Mouse (Mus musculus) cortical plate, adult 2 months (tissue): ENCODE measurements around the gene Dus2. TPM values are rescaled to one million over a fixed set of nuclear protein-coding genes. Genes with fewer than 3 reads are reported as not detected.

Source experiments
- H3K27ac ChIP-seq: fragments of 200-500 bp; 2 replicates; pipeline ENCODE4 v1.5.1; 2012; ENCODE audit warnings: low read length, control low read depth, inconsistent platforms; ENCODE audit not compliant: insufficient read depth
- H3K4me1 ChIP-seq: fragments of 200-500 bp; 2 replicates; pipeline ENCODE4 v1.6.1; 2011; ENCODE audit warnings: low read length; ENCODE audit not compliant: control insufficient read depth, insufficient read depth
- H3K4me3 ChIP-seq: fragments of 200-500 bp; 2 replicates; pipeline ENCODE4 v1.5.1; 2011; ENCODE audit warnings: mild to moderate bottlenecking, low read length, control low read depth; ENCODE audit not compliant: insufficient read depth
- CTCF ChIP-seq: fragments of 200-500 bp; IDR thresholded peaks from 2 replicates; pipeline ENCODE4 v1.5.1; 2011; ENCODE audit warnings: mild to moderate bottlenecking, control low read depth, low read length; ENCODE audit not compliant: insufficient read depth; ENCODE audit errors: extremely low read depth
- POLR2A ChIP-seq: fragments of 200-500 bp; IDR thresholded peaks from 2 replicates; pipeline ENCODE4 v1.6.1; 2011; ENCODE audit warnings: mild to moderate bottlenecking, low read length, control low read depth; ENCODE audit not compliant: insufficient read depth; ENCODE audit errors: extremely low read depth
- polyA plus RNA-seq: library from polyadenylated mRNA; depleted of rRNA; stranded (reverse); fragments of >200 nt; gene quantifications from 2 replicates; pipeline ENCODE4 v1.2.3, GENCODE M21; 2012; rRNA removed

Dus2 gene
- polyA plus RNA-seq, 1 experiment, result 25.1 TPM

GRCm38 (mm10) chr8:106074659-106075058, 83.5 kb downstream of the Dus2 start:
- TF ChIP-seq CTCF, result no peak
- Histone ChIP-seq H3K27ac (no peak overlapping the region), H3K4me3 (no peak overlapping the region), H3K4me1 (peaks cover 6% of the 10 kb centered on the region)

GRCm38 (mm10) chr8:106075161-106075862, 84.2 kb downstream of the Dus2 start:
- TF ChIP-seq CTCF (no peak), POLR2A (no peak)
- Histone ChIP-seq H3K27ac (no peak overlapping the region), H3K4me3 (no peak overlapping the region), H3K4me1 (peaks cover 6% of the 10 kb centered on the region)

GRCm38 (mm10) chr8:106075863-106076174, 84.7 kb downstream of the Dus2 start:
- Histone ChIP-seq H3K27ac (no peak overlapping the region), H3K4me1 (peaks cover 6% of the 10 kb centered on the region), H3K4me3 (no peak overlapping the region)
- TF ChIP-seq CTCF (no peak), POLR2A (no peak)

- peaks cover 6% of the 10 kb centered on the region for H3K4me1 ChIP-seq
- no peak overlapping the region for H3K27ac ChIP-seq
- H3K4me3 ChIP-seq, result no peak overlapping the region
- TF ChIP-seq POLR2A (no peak), CTCF (peak; percentile 27; the same call in 1 of the 2 replicates)
Observed at GRCm38 (mm10) chr8:106076612-106077011, 85.5 kb downstream of the Dus2 start.

GRCm38 (mm10) chr8:106077452-106078067, 86.4 kb downstream of the Dus2 start:
- TF ChIP-seq CTCF (no peak), POLR2A (no peak)
- H3K4me3 ChIP-seq, result no peak overlapping the region
- H3K27ac ChIP-seq, result no peak overlapping the region
- H3K4me1 ChIP-seq, result peaks cover 6% of the 10 kb centered on the region

GRCm38 (mm10) chr8:106102321-106102720, 111.2 kb downstream of the Dus2 start:
- Histone ChIP-seq H3K4me1 (no peaks in the 10 kb centered on the region), H3K27ac (no peak overlapping the region), H3K4me3 (no peak overlapping the region)
- TF ChIP-seq CTCF (no peak), POLR2A (no peak)

Other genes with a start within 250 kb of the Dus2 start
- gene Gfod2, start 232.7 kb upstream of the Dus2 start, polyA plus RNA-seq, result 15.6 and 17.8 TPM in 2 replicates
- 24.6 and 25.7 TPM in 2 replicates for gene Ranbp10, start 164.0 kb upstream of the Dus2 start, polyA plus RNA-seq
- 0.11 and 0.31 TPM in 2 replicates for gene Tsnaxip1, start 163.6 kb upstream of the Dus2 start, polyA plus RNA-seq
- gene Cenpt, start 138.1 kb upstream of the Dus2 start, polyA plus RNA-seq, result 33.2 and 33.6 TPM in 2 replicates
- gene Thap11, start 136.2 kb upstream of the Dus2 start, polyA plus RNA-seq, result 48.0 and 49.7 TPM in 2 replicates
- gene Nutf2, start 130.8 kb upstream of the Dus2 start, polyA plus RNA-seq, result 85.1 and 86.1 TPM in 2 replicates
- gene Edc4, start 110.5 kb upstream of the Dus2 start, polyA plus RNA-seq, result 71.3 and 74.7 TPM in 2 replicates
- gene Nrn1l, start 97.8 kb upstream of the Dus2 start, polyA plus RNA-seq, result 7.9 and 8.5 TPM in 2 replicates
- gene Pskh1, start 90.9 kb upstream of the Dus2 start, polyA plus RNA-seq, result 13.1 and 13.3 TPM in 2 replicates
- 3.4 and 3.6 TPM in 2 replicates for gene Ctrl, start 57.5 kb upstream of the Dus2 start, polyA plus RNA-seq
- gene Psmb10, start 52.9 kb upstream of the Dus2 start, polyA plus RNA-seq, result 137 and 147 TPM in 2 replicates
- gene Lcat, start 48.0 kb upstream of the Dus2 start, polyA plus RNA-seq, result 54.4 and 55.7 TPM in 2 replicates
- gene Slc12a4, start 25.2 kb upstream of the Dus2 start, polyA plus RNA-seq, result 23.6 and 25.8 TPM in 2 replicates
- gene Dpep3, start 11.9 kb upstream of the Dus2 start, polyA plus RNA-seq, result not detected in 2 replicates
- gene Dpep2nb, start 14.6 kb downstream of the Dus2 start, polyA plus RNA-seq, result 0.08 TPM in 1 of 2 replicates, not detected in the other
- 11.6 and 11.9 TPM in 2 replicates for gene Ddx28, start 20.5 kb downstream of the Dus2 start, polyA plus RNA-seq
- gene Nfatc3, start 67.5 kb downstream of the Dus2 start, polyA plus RNA-seq, result 7.8 and 8.1 TPM in 2 replicates
- 0.06 and 0.13 TPM in 2 replicates for gene Esrp2, start 145.6 kb downstream of the Dus2 start, polyA plus RNA-seq
- gene Pla2g15, start 159.1 kb downstream of the Dus2 start, polyA plus RNA-seq, result 19.6 and 19.9 TPM in 2 replicates
- gene Slc7a6, start 177.5 kb downstream of the Dus2 start, polyA plus RNA-seq, result 30.4 and 33.3 TPM in 2 replicates
- gene Slc7a6os, start 219.6 kb downstream of the Dus2 start, polyA plus RNA-seq, result 26.3 and 28.0 TPM in 2 replicates
- 33.9 and 34.4 TPM in 2 replicates for gene Prmt7, start 219.6 kb downstream of the Dus2 start, polyA plus RNA-seq